Mouse (Mus musculus) mouse embryonic stem cell (cell line): Measurements from ENCODE around the gene Cep350.

Source experiments
- in situ Hi-C, 2 experiments: fragments of 300-500 bp; cut with MboI; formaldehyde crosslinking; loops; 1 replicate in 1 of 2; 3 replicates in 1 of 2; pipeline ENCODE4 v1.14.3; 2019 to 2020; ENCODE audit warnings: low sequenced_read_pairs in 2 of 2, low pct_unique_long_range_greater_than_20kb in 1 of 2, mixed read lengths in 1 of 2; ENCODE audit not compliant: unreplicated experiment in 1 of 2

Cep350 gene

DNA sequence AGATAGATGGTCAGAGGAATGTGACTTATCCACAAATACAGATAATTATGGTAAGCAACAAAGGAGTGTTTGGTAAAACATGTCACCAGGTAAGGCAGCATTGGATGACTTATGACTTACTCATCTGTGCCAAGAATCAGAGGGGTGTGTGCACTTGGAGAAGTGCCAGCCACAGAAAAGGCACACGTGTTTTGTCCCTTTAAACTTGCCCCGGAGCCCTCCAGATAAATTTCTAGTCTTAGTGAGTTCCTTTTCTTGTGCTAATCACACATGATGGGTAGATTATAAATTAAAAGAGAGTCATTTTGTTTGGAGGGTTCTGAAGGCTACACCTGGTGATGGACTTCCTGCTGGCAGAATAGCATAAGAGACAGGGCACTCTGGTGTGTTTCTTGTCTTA lies 156.9 kb downstream of the Cep350 start:
- in situ Hi-C loops: no loop called here

DNA sequence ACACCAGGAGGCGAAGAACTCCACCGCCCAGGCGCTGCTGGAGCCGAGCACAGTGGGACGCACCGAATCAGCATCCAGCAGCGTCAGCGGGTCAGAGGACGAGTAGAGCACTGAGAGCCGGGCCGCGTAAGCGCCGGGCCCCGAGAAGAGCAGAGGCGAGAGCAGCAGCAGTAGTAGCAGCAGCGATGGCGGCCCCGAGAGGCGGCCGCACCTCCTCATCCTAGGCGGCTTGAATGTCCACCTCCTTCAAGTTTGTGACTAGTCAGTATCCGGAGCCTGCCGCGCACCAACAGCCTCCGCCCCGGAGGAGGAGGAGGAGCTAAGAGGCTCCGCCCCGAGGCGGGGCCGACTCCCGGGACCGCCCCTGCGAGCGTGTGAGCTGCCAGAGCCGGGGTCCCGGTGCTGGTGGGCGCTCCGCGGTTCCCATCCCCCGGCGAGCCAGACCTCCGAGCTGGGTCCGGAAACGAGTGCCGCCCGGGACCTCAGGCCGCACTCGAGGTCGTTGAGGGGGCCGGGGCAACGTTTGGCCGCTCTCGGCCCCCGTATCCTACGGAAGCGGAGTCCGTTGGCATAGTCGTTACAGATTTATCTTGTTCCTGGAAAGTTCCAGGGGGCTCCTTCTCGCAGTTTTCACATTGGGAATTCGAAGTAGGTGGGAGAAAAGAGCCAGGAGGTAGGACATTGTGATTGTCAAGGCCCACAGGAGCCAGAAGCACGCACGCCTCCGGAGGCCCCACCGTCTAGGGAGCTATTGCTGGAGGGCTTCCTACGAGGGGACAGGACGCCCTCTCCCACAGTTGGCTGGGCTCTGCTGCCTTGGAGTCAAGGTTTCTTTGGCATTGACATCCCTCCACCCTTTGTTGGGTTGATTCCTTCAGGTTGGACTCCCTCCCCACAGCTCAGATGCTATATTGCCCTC lies 160.2 kb downstream of the Cep350 start, which contains the start of gene Qsox1:
TSS of gene Qsox1 (minus strand) at position 309 of the 919 bp plus-strand sequence.
- in situ Hi-C loops: no loop called here

DNA sequence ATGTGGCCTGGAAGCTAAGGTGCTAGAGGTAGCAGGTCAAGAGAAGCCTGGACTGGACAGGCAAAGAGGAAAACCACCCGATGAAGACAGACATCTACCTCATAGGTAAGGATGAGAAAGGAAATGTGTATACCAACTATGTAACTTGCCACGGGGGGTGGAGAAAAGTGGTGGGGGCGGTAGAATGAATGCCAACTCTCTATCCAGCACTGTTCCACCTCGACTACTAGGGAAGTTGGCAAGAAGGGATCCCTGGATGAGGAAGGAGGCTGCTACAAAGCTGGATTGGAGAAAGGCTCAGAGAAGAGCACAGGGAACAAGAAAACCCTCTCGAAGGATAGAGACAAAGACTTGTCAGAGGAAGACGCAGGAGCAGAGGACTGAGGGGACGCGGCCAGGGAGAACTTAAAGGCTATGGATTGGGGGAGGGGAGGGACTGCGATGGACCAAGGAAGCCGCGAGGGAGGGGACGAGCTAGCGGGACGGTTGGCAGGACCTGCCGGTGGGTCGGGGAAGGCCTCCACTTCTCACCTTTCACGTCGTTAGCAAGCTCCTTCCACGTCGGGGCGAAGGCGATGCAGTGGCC lies 161.0 kb downstream of the Cep350 start:
- in situ Hi-C loops: no loop called here

DNA sequence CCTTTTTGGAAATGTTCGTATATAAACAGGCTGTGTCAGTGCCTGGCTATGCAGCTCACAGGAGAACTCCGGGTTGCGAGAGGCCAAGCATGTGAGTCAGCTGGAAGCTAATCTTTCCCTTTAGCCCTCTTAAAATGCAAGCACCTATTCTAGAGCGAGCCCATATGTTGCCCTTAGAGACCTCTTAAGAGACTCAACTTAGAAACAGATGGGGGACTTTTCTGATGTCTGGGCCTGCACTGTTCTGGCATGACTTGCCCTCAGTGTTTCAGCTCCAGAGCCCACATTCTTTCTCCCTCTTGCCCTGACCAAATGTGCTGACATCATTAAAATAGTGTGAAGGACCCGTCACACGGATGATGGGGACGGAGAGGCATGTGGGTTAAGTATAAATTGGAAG lies 162.4 kb downstream of the Cep350 start:
- in situ Hi-C loops: no loop called here

DNA sequence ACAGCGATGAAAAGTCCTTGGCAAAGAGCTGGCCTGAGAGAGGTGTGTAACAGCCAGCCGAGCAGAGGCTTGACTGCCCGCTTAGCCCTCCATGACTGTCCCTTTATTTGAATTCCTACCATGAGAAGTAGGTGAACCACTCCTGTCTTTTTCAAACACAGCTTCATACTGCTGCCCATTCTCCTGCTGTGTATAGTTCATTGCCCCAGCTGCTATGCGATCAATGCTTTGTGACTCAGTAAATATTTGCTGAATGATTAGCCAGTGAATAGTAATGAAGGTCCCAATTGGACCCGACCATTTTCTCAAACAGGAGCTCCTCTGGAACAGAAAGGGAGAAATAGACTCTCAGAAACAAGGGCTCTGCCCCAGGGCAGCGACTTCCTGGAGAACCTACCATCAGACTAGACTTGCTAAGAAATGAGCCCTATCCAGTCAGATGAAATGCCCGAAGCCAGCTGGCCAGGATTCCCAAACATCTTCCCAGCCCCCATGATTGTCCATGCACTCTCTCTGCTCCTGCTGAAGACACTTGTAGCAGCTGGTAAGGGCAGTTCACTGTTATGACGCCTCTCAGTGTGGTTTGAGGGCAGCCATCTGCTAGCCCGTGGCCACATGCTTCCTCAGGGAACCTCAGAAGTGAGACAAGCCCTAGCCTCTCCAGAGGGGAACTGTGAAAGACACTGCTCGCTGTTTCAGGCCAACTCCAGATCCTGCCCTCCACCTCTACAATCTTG lies 163.2 kb downstream of the Cep350 start:
- in situ Hi-C loops: no loop called here

DNA sequence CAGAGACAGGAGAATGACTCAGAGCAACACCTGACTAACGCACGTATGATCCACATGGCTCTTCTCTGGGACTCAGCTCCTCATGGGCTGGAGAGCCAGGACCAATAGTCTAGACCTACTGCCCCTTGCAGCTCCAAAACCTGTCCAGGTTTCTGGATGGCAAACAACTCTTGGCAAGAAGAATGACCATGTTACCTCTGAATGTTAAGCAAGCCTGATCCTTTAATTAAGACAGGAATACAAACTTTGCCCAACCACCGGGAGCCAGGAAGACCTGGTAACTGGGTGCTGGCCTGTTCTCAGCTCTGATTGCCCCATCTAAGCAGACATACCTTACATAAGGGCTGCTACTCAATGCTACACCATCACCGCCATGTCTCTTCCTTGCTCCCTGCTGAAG lies 164.8 kb downstream of the Cep350 start:
- in situ Hi-C loops: no loop called here

DNA sequence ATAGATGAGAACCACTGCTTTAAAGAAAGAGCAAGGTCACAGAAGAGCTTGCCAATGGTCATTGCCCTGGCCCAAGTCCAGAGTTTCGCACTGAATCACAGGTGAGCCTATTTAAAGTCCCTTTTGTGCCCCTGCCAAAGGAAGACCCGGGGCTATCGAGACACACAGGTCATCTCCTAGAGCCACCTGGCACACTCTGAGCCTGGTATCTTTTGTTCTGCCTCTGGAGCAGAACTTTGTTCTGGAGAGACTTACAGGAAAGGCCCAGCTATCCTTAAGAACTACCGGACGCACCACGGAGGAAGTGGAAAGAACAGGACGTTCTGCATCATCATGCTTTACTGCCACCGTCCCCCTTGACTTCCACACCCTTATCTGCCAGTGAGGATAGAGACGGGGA lies 167.4 kb downstream of the Cep350 start:
- in situ Hi-C loops: no loop called here

DNA sequence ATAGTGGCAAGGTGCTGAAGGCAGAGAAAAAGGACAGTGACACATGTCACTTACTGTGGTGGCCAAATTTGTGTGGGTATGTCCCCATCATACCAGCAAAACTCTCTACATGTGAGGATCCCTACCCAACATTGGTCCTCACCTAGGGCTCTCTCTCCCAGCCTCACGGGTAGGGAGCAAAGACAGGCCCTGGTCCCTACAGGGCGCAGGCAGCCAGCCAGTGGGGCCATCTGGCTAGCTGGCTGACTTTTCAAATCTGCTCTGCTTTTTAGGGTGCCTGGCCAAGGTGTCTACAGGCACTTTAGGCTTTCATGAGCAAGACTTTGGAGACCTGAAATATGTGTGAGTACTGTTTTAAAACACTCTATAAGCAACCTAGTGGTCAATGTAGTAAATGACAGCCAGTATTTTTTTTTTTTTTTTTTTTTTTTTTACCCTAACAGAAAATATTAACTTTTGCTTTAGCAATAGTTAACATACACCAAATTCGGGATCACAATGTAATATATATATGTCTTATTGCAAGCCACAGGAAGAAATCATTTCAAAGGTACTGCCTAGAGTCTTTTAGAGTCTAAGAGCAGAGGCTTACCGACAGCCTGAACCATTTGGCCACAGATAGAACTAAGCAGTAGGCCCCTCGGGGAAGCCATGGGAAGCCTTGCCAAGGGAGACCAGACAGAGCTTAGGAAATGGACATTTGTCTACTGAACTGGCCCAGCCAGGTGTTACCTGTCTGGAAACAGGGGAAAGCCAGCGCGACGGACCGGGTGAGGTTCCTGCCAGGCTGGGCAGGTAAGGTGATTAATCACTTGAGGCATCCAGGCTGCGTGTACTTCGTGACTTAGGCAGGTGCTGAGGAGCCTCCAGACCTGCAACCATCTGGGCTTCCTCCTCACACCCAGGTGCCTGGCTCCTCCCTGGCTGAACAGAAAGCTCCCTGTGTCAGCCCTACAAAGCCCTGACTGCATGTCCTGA lies 171.8 kb downstream of the Cep350 start:
- in situ Hi-C loops: no loop called here

DNA sequence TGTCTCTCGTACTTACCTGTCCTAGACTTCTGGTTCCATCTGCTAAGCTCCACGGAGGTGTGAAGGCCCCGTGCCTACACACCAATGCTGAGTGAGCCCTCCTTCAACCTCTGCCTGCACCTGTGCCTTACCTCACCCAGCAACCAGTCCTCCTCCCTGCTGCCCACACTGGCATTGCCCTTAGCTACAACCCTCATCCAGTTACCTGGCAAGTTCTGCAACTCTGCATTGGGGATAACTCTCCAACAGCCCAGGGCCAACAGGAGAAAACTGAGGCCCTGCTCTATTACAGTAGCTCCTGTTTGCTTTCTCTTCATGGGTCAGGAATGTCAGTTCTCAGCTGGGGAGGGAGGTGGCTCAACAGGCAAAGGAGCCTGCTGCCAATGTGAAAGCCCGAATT lies 175.1 kb downstream of the Cep350 start:
- in situ Hi-C loops: no loop called here

DNA sequence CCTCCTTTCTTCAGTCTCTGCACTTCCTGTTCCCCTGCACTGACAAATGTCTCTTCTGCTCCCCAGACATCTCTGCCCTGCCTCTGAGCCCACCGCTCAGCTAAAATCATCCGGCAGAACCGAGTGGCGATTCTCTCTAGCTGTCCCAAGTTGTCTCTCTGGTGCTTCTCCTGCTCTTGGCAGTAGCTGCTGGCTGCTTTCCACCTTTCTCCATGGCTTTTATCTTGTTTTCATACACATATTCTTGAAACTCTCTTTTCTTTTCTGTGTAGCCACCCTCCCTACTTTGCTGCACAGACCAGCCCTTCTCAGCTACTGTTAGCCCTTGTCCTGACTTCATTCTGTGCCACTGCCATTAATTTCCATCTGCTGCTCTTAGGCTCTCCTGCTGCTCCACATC lies 175.6 kb downstream of the Cep350 start:
- in situ Hi-C loops: no loop called here

DNA sequence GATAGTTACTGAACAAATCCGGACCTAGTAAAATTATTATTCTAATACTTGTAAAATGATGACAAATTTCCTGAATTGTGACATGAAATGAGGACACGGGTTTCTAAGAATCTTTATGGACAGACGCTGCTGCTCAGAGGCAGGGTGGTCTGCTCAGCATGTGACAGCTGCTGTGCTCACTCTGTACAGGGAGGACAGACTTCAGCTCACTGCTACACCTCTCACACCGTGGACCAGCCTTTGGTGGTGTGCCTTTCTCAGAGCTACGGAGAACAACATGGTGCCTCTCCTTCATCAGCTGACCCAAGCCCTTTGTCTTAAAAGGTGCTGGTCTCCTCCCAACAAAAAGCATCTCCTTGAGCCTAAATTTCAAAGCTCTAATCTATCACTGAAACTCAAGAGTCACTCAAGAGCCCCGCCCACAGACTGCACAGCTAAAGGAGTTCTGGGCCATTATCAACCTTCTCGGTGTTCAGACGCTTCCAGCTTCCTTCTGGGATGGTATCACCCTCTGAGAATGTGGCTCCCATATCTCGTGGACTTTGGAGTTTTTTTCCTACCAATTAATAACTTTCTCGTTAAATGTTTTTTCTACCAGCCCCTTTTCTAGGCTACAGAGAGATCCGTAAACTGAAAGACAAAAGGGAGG lies 176.2 kb downstream of the Cep350 start:
- in situ Hi-C loops: no loop called here

DNA sequence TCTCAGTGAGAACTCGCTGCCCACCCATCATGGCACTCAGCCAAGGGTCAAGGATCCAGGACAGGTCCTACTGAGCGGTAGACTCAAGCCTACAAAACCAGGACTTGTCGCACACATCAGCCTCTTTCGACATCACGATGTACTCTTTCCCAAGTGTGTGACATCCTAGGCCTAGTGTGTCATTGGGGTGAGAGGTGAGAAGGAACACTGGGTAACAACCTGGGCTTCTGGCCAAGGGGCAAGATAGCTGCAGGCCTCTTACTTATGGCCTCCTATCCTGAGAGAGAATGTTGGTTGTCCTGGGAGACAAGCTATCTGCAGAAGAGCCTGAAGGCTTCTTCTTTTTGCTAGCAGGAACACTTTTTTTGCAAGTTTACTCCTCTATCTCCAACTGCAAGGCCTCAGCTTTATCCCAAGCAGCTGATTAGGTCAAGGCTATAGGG lies 177.2 kb downstream of the Cep350 start:
- in situ Hi-C loops: no loop called here
